Mouse (Mus musculus) Patski (cell line): ENCODE data around the gene AC109138.7. TPM values are rescaled to one million over a fixed set of nuclear protein-coding genes. Genes with fewer than 3 reads are reported as not detected.

Experiments
- ATAC-seq: fragments of 100-300 bp; one replicate; pipeline ENCODE4 v1.8.0; 2021
- CTCF ChIA-PET: fragments of 350-600 bp; sonication (Branson Sonifier 250); formaldehyde crosslinking; loops from one replicate; lab custom pipeline; 2022; ENCODE audit warnings: inconsistent platforms; lab: Charles Lee
- POLR2A ChIA-PET: fragments of 350-600 bp; sonication (Branson Sonifier 250); formaldehyde crosslinking; loops from one replicate; lab custom pipeline; 2022; ENCODE audit warnings: antibody characterized with exemption, inconsistent platforms; lab: Charles Lee
- DNase-seq: peaks from one replicate; pipeline ENCODE4 v3.0.0-alpha.2; 2011; ENCODE audit warnings: low read depth, low spot score
- H3K27me3 ChIP-seq: fragments of 371-371 bp; one replicate; pipeline ENCODE4 v1.5.1; 2021
- CTCF ChIP-seq: fragments of 100-300 bp; IDR thresholded peaks from one replicate; pipeline ENCODE4 v1.5.1; 2021
- in situ Hi-C: fragments of 300-500 bp; cut with MboI; formaldehyde crosslinking; loops from 3 replicates; pipeline ENCODE4 v1.11.1; 2018; ENCODE audit warnings: low pct_unique_long_range_greater_than_20kb, mixed read lengths
- polyA plus RNA-seq: library from polyadenylated mRNA; unstranded; gene quantifications from one replicate; pipeline ENCODE4 v1.2.3, GENCODE M21; 2021

AC109138.7 gene
- polyA plus RNA-seq, 1 experiment from 2014 or later, result 0.62 TPM

GRCm38 (mm10) chr19:4254230-4254629 is 40.1 kb downstream of the AC109138.7 start:
- TF ChIP-seq CTCF, result no peak
- no peaks in the 10 kb centered on the region for H3K27me3 ChIP-seq
- CTCF ChIA-PET, result interaction anchor here (0.7 to 2.8 kb wide), 8 partner anchors 9 to 57 kb away, joined by 3 to 16 read pairs (median 6); no protein-coding TSS in a partner anchor
- ATAC-seq, result no peak
- POLR2A ChIA-PET, result interaction anchor here (0.5 to 2.1 kb wide), 3 partner anchors 17 to 42 kb away, joined by 3 to 6 read pairs (median 6); no protein-coding TSS in a partner anchor
- in situ Hi-C loops, result loop anchor here (10.0 kb wide), 1 partner anchor 161 kb away; no protein-coding TSS in a partner anchor
- DNase-seq, result no peak

GRCm38 (mm10) chr19:4255583-4256162 is 41.5 kb downstream of the AC109138.7 start:
- ATAC-seq, result no peak
- POLR2A ChIA-PET, result no interaction called here
- CTCF ChIA-PET, result interaction anchor here (0.9 to 3.0 kb wide), 8 partner anchors 11 to 68 kb away, joined by 3 to 16 read pairs (median 6); no protein-coding TSS in a partner anchor
- no peak for DNase-seq
- peak; percentile 71 for TF ChIP-seq CTCF
- H3K27me3 ChIP-seq, result no peaks in the 10 kb centered on the region
- in situ Hi-C loops, result loop anchor here (5.0 to 10.0 kb wide), 2 partner anchors 57 to 159 kb away; no protein-coding TSS in a partner anchor

GRCm38 (mm10) chr19:4257216-4257896 is 43.2 kb downstream of the AC109138.7 start:
- no peaks in the 10 kb centered on the region for H3K27me3 ChIP-seq
- ATAC-seq (peak; percentile 85), DNase-seq (peak; percentile 91)
- POLR2A ChIA-PET, result interaction anchor here (0.6 to 1.4 kb wide), 5 partner anchors 20 to 58 kb away, joined by 3 to 6 read pairs (median 4); partner anchors contain the start of gene Ankrd13d
- in situ Hi-C loops, result loop anchor here (5.0 to 10.0 kb wide), 2 partner anchors 55 to 157 kb away; no protein-coding TSS in a partner anchor
- CTCF ChIA-PET, result interaction anchor here (0.7 to 3.0 kb wide), 18 partner anchors 9 to 184 kb away, joined by 3 to 12 read pairs (median 4); partner anchors contain the start of genes Grk2 and Ssh3
- TF ChIP-seq CTCF, result peak; percentile 98

- CTCF ChIA-PET, result interaction anchor here (0.7 to 3.0 kb wide), 18 partner anchors 9 to 232 kb away, joined by 3 to 12 read pairs (median 4); partner anchors contain the start of genes Grk2 and Ssh3
- POLR2A ChIA-PET, result interaction anchor here (0.7 to 1.4 kb wide), 3 partner anchors 25 to 48 kb away, joined by 4 to 6 read pairs (median 4); partner anchors contain the start of gene Ankrd13d
- DNase-seq (no peak), ATAC-seq (peak; percentile 8)
- no peaks in the 10 kb centered on the region for H3K27me3 ChIP-seq
- TF ChIP-seq CTCF, result no peak
- in situ Hi-C loops, result loop anchor here (5.0 to 10.0 kb wide), 2 partner anchors 54 to 157 kb away; no protein-coding TSS in a partner anchor
Measured at GRCm38 (mm10) chr19:4257897-4258252, 43.7 kb downstream of the AC109138.7 start.

- no peaks in the 10 kb centered on the region for H3K27me3 ChIP-seq
- POLR2A ChIA-PET, result interaction anchor here (0.6 kb wide), 1 partner anchor 47 kb away, joined by 3 read pairs; the partner anchor contains the start of gene AC109138.7
- ATAC-seq (no peak), DNase-seq (no peak)
- in situ Hi-C loops, result no loop called here
- CTCF ChIA-PET, result interaction anchor here (1.2 to 1.5 kb wide), 2 partner anchors 23 to 54 kb away, joined by 3 to 4 read pairs; no protein-coding TSS in a partner anchor
- TF ChIP-seq CTCF, result no peak
Measured at GRCm38 (mm10) chr19:4261038-4261698, 47.0 kb downstream of the AC109138.7 start.

- in situ Hi-C loops, result no loop called here
- ATAC-seq (no peak), DNase-seq (no peak)
- TF ChIP-seq CTCF, result no peak
- H3K27me3 ChIP-seq, result no peaks in the 10 kb centered on the region
- ChIA-PET POLR2A (no interaction called here), CTCF (interaction anchor here (1.5 kb wide), 1 partner anchor 21 kb away, joined by 4 read pairs; no protein-coding TSS in a partner anchor)
Measured at GRCm38 (mm10) chr19:4262756-4263155, 48.6 kb downstream of the AC109138.7 start.

GRCm38 (mm10) chr19:4263702-4264101 is 49.5 kb downstream of the AC109138.7 start:
- H3K27me3 ChIP-seq, result no peaks in the 10 kb centered on the region
- TF ChIP-seq CTCF, result no peak
- in situ Hi-C loops, result no loop called here
- ChIA-PET POLR2A (no interaction called here), CTCF (no interaction called here)
- DNase-seq (no peak), ATAC-seq (no peak)

GRCm38 (mm10) chr19:4264171-4264780 is 50.1 kb downstream of the AC109138.7 start:
- no peak for DNase-seq
- TF ChIP-seq CTCF, result no peak
- POLR2A ChIA-PET, result no interaction called here
- in situ Hi-C loops, result no loop called here
- CTCF ChIA-PET, result interaction anchor here (1.0 to 1.6 kb wide), 3 partner anchors 19 to 69 kb away, joined by 3 to 5 read pairs (median 3); partner anchors contain the start of gene Ankrd13d
- ATAC-seq, result no peak
- H3K27me3 ChIP-seq, result no peaks in the 10 kb centered on the region

- no peaks in the 10 kb centered on the region for H3K27me3 ChIP-seq
- ChIA-PET CTCF (no interaction called here), POLR2A (no interaction called here)
- no peak for DNase-seq
- in situ Hi-C loops, result no loop called here
- no peak for ATAC-seq
- TF ChIP-seq CTCF, result no peak
Measured at GRCm38 (mm10) chr19:4265956-4266355, 51.8 kb downstream of the AC109138.7 start.
